8 mouse cellular contexts compared by ENCODE assay signal in the genomic region with DNA sequence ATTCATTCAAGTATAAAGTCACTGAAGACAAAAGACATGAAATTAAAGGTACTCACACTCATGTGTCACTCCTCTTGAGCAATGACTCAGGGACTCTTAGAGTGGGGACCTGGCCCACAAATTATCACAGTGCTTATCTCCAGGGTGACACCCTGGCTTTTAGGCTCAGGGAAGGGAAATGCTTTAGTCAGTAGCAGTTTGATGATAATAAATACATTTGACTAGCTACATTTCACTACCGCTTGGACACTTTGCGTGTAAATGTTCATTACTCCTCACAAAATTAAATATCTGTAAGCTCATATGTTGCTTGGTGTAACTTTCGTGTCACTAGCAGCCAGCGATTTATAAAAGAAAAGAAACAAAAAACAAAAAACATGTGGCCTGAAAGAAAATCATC. TPM values are rescaled to one million over a fixed set of nuclear protein-coding genes. Genes with fewer than 3 reads are reported as not detected.
A peak's percentile ranks its signal among the peaks of the same experiment; 100 is the strongest.
DNase-seq lines count a peak whose midpoint lies in the region; ATAC-seq and TF ChIP-seq lines count a peak whose summit lies in the region.
"Had no signal": no experiment of that assay in that cellular context is flagged by ENCODE, and none has a peak within 500 bp of the region (broad histone marks: within the 10 kb centered on the region; RNA-seq: fewer than 3 reads in every experiment).

No protein-coding gene starts in this region.

- H3K9ac ChIP-seq in hindbrain, embryonic 12.5 days, result peak overlapping the region; percentile 84
- H3K9ac ChIP-seq in midbrain, embryonic 11.5 days (ENCODE audit: low read length), result peak overlapping the region; percentile 81

- no peaks in the 10 kb centered on the region for H3K27me3 ChIP-seq in spleen, adult 2 months (ENCODE audit: control insufficient read depth, insufficient read depth, low read length)
- H3K27me3 ChIP-seq in hindbrain, embryonic 12.5 days, result no peaks in the 10 kb centered on the region
- no peaks in the 10 kb centered on the region for H3K27me3 ChIP-seq in midbrain, embryonic 11.5 days (ENCODE audit: control insufficient read depth, insufficient read depth, low read length)

- intact Hi-C loops in left cerebral cortex, postnatal 14 days (cut with DNase I), result no loop called here

- DNase-seq in spleen, adult 2 months (ENCODE audit: low read depth in 1 of 2, low spot score in 2 of 2), result no peak
- no peak for DNase-seq in spleen, adult 12 weeks (ENCODE audit: low spot score)
- peak; percentile 18 for DNase-seq in embryo, embryonic 11 days
- no peak for DNase-seq in midbrain, embryonic 11.5 days (ENCODE audit: low spot score, missing footprints)
- DNase-seq in left cerebral cortex, postnatal 14 days (ENCODE audit: low spot score in 2 of 2), result no peak
- no peak for DNase-seq in kidney, postnatal 4 days

- peak overlapping the region; percentile 54 for H3K4me2 ChIP-seq in hindbrain, embryonic 12.5 days (replicated peaks)
- H3K4me2 ChIP-seq in midbrain, embryonic 11.5 days, result peak overlapping the region; percentile 52

- TF ChIP-seq POLR2A in spleen, adult 2 months (IDR thresholded peaks at IDR 0.05; ENCODE audit: low read depth, low read length), result no peak

- 0 out of 2 replicates have a peak, but pooled peaks cover 2% of the 10 kb centered on the region for H3K4me1 ChIP-seq in spleen, adult 2 months (ENCODE audit: control insufficient read depth, insufficient read depth, insufficient read length)
- H3K4me1 ChIP-seq in hindbrain, embryonic 12.5 days, result peaks cover 7% of the 10 kb centered on the region
- peaks cover 4% of the 10 kb centered on the region; the same call in 1 of the 2 replicates for H3K4me1 ChIP-seq in midbrain, embryonic 11.5 days (ENCODE audit: control insufficient read depth, insufficient read depth, low read length)

- H3K9me3 ChIP-seq in hindbrain, embryonic 12.5 days (replicated peaks), result no peaks in the 10 kb centered on the region
- no peaks in the 10 kb centered on the region for H3K9me3 ChIP-seq in midbrain, embryonic 11.5 days (ENCODE audit: control insufficient read depth, low read length)

- WGBS in spleen, adult 2 months, result 48% methylated on average over 4 of the region's 4 CpGs
- whole genome bisulfite sequencing in hindbrain, embryonic 12.5 days, result 79% methylated on average over 4 of the region's 4 CpGs
- WGBS in midbrain, embryonic 11.5 days, result 80% methylated on average over 4 of the region's 4 CpGs

- peak overlapping the region; percentile 83; the same call in 1 of the 2 replicates for H3K4me3 ChIP-seq in spleen, adult 2 months (ENCODE audit: extremely low read depth, insufficient read depth, insufficient read length)
- peak overlapping the region; percentile 63 for H3K4me3 ChIP-seq in hindbrain, embryonic 12.5 days
- peak overlapping the region; percentile 50 for H3K4me3 ChIP-seq in midbrain, embryonic 11.5 days (ENCODE audit: low read depth, low read length)

- ATAC-seq in hindbrain, embryonic 12.5 days (ENCODE audit: low FRiP score), result no peak
- no peak for ATAC-seq in midbrain, embryonic 11.5 days (ENCODE audit: low FRiP score)

- TF ChIP-seq CTCF in spleen, adult 2 months (IDR thresholded peaks at IDR 0.05; ENCODE audit: extremely low read depth, insufficient read depth, insufficient read length, insufficient replicate concordance), result no peak

- no peaks in the 10 kb centered on the region for H3K36me3 ChIP-seq in spleen, adult 2 months (ENCODE audit: control insufficient read depth, insufficient read depth, low read length)
- H3K36me3 ChIP-seq in hindbrain, embryonic 12.5 days, result no peaks in the 10 kb centered on the region
- H3K36me3 ChIP-seq in midbrain, embryonic 11.5 days (ENCODE audit: control insufficient read depth, insufficient read depth, low read length), result no peaks in the 10 kb centered on the region

- no peak overlapping the region for H3K27ac ChIP-seq in spleen, adult 2 months (ENCODE audit: insufficient read depth, low read length)
- peak overlapping the region; percentile 93 for H3K27ac ChIP-seq in hindbrain, embryonic 12.5 days
- H3K27ac ChIP-seq in midbrain, embryonic 11.5 days (ENCODE audit: low read depth, low read length), result peak overlapping the region; percentile 38; the same call in 1 of the 2 replicates

RNA-seq across cellular contexts. Expression of a gene that starts 1.1 kb away (rescaled TPM):
- polyA plus RNA-seq in spleen, adult 2 months (2012; rRNA removed), result 2.8 and 3.4 TPM in 2 replicates
- polyA plus RNA-seq in hindbrain, embryonic 12.5 days (2016; fragmentation: Nextera tagmentation; extraction: Ambion mirVana), result 19.7 and 20.4 TPM in 2 replicates
- polyA plus RNA-seq in midbrain, embryonic 11.5 days (2014; fragmentation: Nextera tagmentation; extraction: Ambion mirVana), result 21.9 and 24.7 TPM in 2 replicates
- total RNA-seq in left cerebral cortex, postnatal 14 days (2021), result 10 to 100 TPM; 15.8 to 16.3 TPM

RNA-seq across cellular contexts. Expression of a gene that starts 39.3 kb away (rescaled TPM):
- 0.20 and 0.42 TPM in 2 replicates for polyA plus RNA-seq in spleen, adult 2 months (2012; rRNA removed)
- polyA plus RNA-seq in hindbrain, embryonic 12.5 days (2016; fragmentation: Nextera tagmentation; extraction: Ambion mirVana), result 0.65 and 0.98 TPM in 2 replicates
- 0.26 and 0.33 TPM in 2 replicates for polyA plus RNA-seq in midbrain, embryonic 11.5 days (2014; fragmentation: Nextera tagmentation; extraction: Ambion mirVana)
- 1 to 10 TPM; 1.7 to 3.0 TPM for total RNA-seq in left cerebral cortex, postnatal 14 days (2021)
- total RNA-seq: heart, adult 18-20 months had no signal

RNA-seq across cellular contexts. Expression of a gene that starts 50.5 kb away (rescaled TPM):
- polyA plus RNA-seq in spleen, adult 2 months (2012; rRNA removed), result not detected in 2 replicates
- 0.98 and 1.4 TPM in 2 replicates for polyA plus RNA-seq in hindbrain, embryonic 12.5 days (2016; fragmentation: Nextera tagmentation; extraction: Ambion mirVana)
- polyA plus RNA-seq in midbrain, embryonic 11.5 days (2014; fragmentation: Nextera tagmentation; extraction: Ambion mirVana), result 0.72 and 1.0 TPM in 2 replicates
- total RNA-seq in left cerebral cortex, postnatal 14 days (2021), result not detected
- total RNA-seq: heart, adult 18-20 months had no signal
